Mouse (Mus musculus) brain, embryonic 18.5 days (tissue): ENCODE measurements around the gene 4921539E11Rik.
A peak's percentile ranks its signal among the peaks of the same experiment; 100 is the strongest.

Source experiments
- DNase-seq: peaks from one replicate; pipeline ENCODE4 v3.0.0-alpha.2; 2012; ENCODE audit warnings: low read depth, low spot score

The 4921539E11Rik gene

GRCm38 (mm10) chr4:103290763-103291162, at the start of gene 4921539E11Rik:
Gene 4921539E11Rik, minus strand, starts transcription at chr4:103290863.
- no peak for DNase-seq

DNA sequence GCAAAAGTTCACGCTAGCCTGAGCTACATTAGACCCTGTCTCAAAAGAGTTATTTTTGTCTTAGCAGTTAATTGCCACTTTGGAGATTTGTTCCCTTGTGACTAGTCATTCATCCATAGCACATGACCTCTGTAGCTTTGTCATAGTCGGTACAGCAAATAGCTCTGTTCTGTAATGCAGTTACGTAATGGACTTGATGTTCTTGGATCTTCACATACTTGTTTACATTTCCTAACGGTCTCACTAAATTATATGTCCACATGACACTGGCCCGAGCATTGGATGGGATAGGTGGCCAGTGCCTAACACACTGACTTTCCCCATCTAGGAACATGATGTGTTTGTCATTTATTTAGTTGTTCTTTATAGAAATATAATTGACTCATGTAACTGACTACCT, 44.5 kb upstream of the 4921539E11Rik start:
- DNase-seq, result no peak

- no peak for DNase-seq
Measured at GRCm38 (mm10) chr4:103329348-103329747, 38.7 kb upstream of the 4921539E11Rik start.

DNA sequence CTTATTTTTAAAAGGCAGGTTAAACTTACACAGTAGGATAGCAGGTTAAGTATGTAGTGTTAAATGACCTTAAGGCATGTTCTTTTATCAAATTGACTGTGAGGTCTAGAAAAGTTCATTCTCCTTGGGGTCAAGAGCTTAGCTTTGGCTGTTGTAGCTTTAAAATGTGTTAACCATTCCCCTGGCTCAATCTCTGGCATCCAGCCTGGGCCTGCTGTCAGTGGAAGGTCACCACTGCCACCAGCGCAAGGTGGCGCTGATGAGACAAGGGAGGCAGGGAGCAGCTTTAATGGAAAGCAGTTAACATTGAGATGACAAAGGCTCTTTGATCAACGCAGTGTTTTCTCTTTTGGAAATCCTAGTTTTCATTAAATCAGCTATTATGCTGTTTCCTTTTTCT, 36.3 kb upstream of the 4921539E11Rik start:
- DNase-seq, result no peak

DNA sequence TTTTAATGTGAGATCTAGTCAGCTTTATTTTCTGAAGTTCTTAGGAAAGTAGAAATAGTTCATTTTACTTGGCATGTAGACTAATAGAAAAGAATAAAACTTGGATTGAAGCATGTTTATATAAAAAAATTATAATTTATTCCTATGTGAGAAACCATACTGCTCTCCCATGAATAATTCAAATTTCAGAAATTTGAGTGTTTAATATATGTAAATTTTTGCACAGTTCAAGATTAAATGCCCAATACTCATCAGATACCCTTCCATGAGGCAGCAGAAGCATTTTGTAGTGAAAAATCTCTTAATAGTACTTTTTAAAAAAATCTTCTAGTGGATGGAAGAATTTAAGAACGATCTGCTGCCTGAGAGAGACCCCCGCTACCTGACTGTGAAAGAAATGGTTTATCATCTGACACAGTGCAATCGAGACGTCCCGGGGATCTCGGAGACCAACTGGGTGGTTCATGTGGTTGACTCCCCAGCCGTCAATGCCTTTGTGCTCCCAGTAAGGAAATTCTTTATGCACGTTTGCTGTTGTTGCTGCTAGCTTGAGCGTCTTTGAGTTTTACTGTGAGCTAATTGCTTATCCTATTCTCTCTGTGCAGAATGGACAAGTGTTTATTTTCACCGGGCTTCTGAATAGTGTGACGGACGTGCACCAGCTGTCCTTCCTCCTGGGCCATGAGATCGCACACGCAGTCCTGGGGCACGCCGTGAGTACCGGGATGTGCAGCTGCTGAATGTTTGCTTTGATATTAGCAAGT, 34.2 kb upstream of the 4921539E11Rik start:
- no peak for DNase-seq

GRCm38 (mm10) chr4:103321461-103321860, 30.8 kb upstream of the 4921539E11Rik start:
- DNase-seq, result no peak

- DNase-seq, result no peak
Measured at GRCm38 (mm10) chr4:103315861-103316260, 25.2 kb upstream of the 4921539E11Rik start.

GRCm38 (mm10) chr4:103314526-103314910, 23.9 kb upstream of the 4921539E11Rik start:
- DNase-seq, result no peak

DNA sequence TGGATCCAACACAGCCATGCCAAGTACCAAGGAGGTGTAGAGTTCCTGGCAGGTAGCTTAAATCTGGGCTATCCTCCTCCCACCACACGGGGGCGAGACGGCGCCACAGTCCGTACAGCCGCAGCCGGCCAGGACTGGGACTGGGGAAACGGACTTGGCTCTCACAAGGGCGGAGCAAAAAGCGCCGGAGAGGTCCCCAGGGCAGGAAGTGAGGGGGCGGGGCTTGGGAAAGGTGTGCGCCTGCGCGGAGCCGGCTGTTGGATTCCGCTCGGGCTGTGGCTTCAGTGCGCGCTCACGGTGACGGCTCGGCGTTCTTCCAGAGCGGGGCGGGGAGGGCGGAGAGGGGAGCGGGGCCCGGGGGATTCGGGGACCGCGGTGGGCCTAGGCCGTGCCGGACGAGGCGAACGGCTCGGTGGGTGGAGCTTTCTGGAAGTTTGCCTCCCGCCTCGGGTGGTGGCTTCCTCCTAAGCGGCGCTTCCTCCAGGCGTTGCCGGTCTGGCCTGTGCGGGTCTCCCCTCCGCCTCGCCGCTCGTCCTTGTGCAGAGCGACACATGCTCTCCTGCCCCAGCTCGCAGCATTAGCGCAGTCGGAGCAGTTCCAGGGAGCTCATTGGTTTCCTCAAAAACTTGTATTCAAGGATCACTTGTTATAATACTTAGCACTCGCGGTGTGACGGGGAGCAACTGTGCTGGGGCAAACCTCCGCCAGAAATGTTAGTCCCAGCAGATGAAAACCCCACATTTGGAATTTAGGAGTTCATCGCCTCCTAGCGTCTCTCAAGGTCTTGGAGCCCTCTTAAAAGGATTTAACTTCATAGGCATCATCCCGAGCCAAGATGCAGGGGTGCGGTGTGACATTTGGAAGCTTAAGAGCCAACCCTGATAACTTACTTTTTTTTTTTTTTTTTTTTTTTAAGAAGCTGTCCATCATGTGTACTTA, 23.2 kb upstream of the 4921539E11Rik start, which contains the start of gene Oma1:
Gene Oma1 (plus strand): TSS at position 226 of the 939 bp plus-strand sequence.
- DNase-seq, result peak; percentile 92

DNA sequence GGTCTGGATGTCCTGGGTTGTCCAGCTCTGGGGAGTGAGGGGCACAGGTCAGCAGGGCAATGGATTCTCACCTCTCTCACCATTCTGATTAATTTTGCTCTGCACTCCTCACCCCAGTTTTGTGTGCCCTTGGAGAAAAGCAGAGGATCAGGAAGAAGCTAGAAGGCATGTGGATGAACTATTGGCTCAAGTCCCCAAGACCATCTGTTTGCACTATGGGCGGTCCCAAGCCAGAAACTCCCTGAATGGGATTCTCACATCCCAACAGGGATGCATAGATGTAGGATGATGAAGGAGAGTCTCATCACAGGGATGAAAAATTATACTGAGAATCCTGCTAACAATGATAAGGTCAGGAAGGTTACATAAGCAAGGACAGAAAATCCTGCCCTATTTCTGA, 13.2 kb upstream of the 4921539E11Rik start:
- no peak for DNase-seq

- no peak for DNase-seq
Measured at GRCm38 (mm10) chr4:103299342-103299741, 8.7 kb upstream of the 4921539E11Rik start.

- DNase-seq, result no peak
Measured at GRCm38 (mm10) chr4:103288342-103288741, 2.3 kb downstream of the 4921539E11Rik start.

DNA sequence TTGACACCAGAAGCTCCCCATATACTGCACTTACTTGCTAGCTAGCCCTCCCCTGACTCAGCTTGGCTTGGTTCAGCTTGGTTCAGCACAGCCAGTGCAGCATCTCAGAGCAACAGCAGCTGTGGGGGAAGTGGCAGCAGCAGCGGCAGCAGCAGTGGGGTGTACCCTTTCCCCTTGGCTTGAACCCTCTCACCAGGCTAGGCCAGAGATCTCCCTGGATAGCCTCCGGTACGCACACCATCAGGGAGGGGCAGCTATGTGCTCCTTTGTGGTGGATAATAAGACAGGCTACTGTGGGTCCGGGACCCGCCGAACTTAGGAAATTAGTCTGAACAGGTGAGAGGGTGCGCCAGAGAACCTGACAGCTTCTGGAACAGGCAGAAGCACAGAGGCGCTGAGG, 17.6 kb downstream of the 4921539E11Rik start:
- no peak for DNase-seq

DNA sequence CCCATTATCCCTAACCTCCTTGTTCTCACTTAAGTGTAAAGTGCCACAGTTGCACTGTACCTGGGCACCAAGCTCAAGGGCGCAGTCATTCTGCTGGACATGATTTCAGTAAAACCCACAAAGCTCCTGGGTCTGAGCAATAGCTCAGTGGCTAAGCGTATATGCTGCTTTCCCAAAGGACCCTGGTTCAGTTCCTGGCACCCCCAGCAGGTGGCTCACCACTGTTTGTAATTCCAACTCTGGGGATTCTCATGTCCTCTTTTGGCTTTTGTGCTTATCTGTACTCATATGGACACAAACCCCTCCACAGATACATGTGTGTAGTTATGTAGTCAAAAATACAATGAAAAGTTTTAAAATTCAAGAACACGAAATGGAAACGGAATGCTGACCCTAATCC, 21.3 kb downstream of the 4921539E11Rik start:
- no peak for DNase-seq

DNA sequence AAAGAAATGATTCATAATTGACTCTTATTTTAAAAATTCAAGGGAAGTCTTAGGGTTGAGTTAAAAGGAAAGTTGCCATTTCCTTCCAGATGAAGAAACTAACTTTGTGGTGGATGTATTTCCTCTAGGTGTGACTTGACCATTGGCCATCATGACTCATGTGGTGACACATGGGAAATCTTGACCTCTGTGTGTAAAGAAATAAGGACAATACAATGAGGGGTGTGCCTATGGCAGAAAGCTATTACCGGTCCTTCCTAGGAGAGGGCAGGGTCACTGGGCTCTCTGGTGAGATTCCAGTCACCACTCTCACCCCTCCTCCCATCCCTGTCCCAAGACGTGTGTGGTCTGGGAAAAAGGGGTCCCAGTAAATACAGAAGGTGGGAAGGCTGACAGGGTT, 25.5 kb downstream of the 4921539E11Rik start:
- DNase-seq, result no peak

- no peak for DNase-seq
Measured at GRCm38 (mm10) chr4:103263812-103264396, 26.8 kb downstream of the 4921539E11Rik start.

DNA sequence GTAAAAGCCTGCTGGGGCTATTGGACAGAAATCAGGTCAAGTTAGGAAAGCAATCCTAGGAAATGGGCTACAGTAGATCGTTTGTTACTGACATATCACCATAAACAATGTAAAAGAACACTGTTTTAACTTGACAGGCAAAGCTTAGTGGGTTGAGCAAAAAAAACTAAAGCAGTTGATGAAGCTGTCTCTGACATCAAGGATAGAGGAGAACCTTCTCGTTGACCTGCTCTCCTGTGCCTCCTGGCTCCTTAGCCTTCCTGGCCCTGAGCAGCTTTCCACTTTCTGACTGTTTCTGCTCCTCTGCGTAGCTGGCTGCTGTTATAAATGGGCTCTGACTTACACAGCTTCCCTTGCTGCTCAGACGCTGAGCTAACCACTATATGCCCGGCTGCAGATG, 27.3 kb downstream of the 4921539E11Rik start:
- no peak for DNase-seq

DNA sequence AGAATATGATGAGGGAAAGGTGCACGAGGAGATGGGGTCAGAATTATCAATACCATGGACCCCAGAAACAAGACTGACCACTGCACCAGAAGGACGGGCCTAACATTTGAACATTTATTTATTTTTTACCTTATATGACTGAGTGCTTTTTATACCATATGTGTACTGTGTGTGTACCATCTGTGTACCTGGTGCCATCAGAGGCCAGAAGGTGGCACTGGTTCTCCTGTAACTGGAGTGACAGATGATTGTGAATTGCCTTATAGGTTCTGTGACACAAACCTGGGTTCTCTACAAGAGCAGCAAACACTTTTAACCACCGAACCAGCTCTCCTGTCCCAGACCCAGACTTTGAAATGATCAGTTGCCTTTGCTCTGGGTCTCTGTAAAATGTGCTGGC, 31.8 kb downstream of the 4921539E11Rik start:
- no peak for DNase-seq

DNA sequence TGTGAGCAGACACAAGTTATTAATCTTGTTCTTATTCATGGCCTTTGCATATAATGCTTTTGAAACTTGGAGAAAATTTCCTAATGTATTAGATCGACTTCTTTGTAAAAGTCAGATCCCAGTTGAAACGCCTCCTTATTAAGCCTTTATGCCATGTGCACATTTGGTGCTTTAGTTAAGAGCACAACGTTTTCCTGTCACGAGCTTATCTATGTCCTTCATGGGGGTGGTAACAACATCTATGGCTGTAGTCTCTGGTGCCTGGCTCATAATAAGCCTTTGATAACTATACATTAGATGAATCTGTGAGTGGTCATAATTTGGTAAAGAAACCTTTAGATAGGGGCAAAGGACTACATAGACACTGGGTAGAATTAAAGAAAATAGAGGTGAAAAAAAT, 36.8 kb downstream of the 4921539E11Rik start:
- DNase-seq, result no peak

GRCm38 (mm10) chr4:103249436-103250085, 41.1 kb downstream of the 4921539E11Rik start:
- no peak for DNase-seq

- no peak for DNase-seq
Measured at GRCm38 (mm10) chr4:103247813-103248212, 42.9 kb downstream of the 4921539E11Rik start.

DNA sequence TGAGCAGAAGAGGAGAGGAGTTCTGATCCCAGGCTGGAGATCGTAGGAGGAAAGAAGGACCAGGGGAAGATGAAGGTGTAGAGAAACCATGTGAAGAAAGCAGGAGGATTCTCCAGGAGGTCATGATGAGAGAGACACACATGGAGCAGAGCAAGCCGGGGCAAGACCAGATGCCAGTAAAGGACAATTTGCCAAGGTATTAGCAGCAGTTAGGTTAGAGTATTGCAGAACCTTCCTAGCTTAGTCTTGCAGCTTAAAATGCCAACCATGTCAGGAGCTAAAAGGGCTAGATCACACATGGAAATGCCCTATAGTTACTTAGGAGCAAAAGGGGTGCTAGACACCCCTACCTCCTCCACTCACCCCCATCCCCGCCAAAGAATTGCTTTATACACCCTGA, 43.4 kb downstream of the 4921539E11Rik start:
- DNase-seq, result no peak
